Mouse (Mus musculus) limb, embryonic 10.5 days (tissue): ENCODE measurements around the gene Cdc6. TPM values are rescaled to one million over a fixed set of nuclear protein-coding genes. Genes with fewer than 3 reads are reported as not detected.
A peak's percentile ranks its signal among the peaks of the same experiment; 100 is the strongest.
"Not testable (repeated sequence)": the region's sequence is repeated elsewhere in the genome, so short reads cannot be mapped to it uniquely, and the experiment has no call there.

Source experiments
- DNase-seq: peaks from one replicate; pipeline ENCODE4 v3.0.0-alpha.2; 2017; ENCODE audit warnings: low spot score
- H3K27ac ChIP-seq: fragments of 300-500 bp; sonication (generic); 2 replicates; pipeline ENCODE4 v1.5.1; 2016; ENCODE audit warnings: mild to moderate bottlenecking
- H3K27me3 ChIP-seq: fragments of 300-500 bp; sonication (generic); 2 replicates; pipeline ENCODE4 v1.6.1; 2016; ENCODE audit warnings: low read depth, mild to moderate bottlenecking; ENCODE audit not compliant: poor library complexity, severe bottlenecking
- H3K36me3 ChIP-seq: fragments of 300-500 bp; sonication (generic); 2 replicates; pipeline ENCODE4 v1.6.1; 2016; ENCODE audit warnings: mild to moderate bottlenecking, moderate library complexity
- H3K4me1 ChIP-seq: fragments of 300-500 bp; sonication (generic); 2 replicates; pipeline ENCODE4 v1.6.1; 2016
- H3K4me3 ChIP-seq: fragments of 300-500 bp; sonication (generic); 2 replicates; pipeline ENCODE4 v1.5.1; 2016; ENCODE audit warnings: mild to moderate bottlenecking, moderate library complexity
- H3K9me3 ChIP-seq: fragments of 300-500 bp; sonication (generic); replicated peaks from 2 replicates; pipeline ENCODE4 v1.6.1; 2016; ENCODE audit warnings: mild to moderate bottlenecking
- WGBS: fragments of 180-500 bp; shearing (Covaris S2); methylation state at CpG from one replicate; pipeline ENCODE4 v1.1.7; 2016; 5-methylcytosine and 5-hydroxymethylcytosine counted together
- polyA plus RNA-seq: library from polyadenylated mRNA; unstranded; fragments of >200 nt; fragmentation: Nextera tagmentation; extraction: Ambion mirVana; gene quantifications from 2 replicates; pipeline ENCODE4 v1.2.1, GENCODE M21; 2016

Cdc6 gene
- polyA plus RNA-seq, 1 experiment from 2014 or later = 69.9 TPM

DNA sequence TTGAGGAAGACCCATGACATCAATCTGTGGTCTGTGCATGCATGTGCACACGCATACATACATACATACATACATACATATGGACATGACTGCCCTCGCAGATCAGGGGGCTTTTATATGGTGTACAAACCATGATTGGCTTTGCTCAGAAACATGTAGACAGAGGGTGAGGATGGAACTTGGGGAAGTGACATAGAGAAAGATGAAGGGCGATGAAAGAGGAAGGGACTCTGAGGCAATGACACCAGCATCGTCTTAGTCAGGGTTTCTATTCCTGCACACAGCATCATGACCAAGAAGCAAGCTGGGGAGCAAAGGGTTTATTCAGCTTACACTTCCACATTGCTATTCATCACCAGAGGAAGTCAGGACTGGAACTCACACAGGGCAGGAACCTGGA is 18.5 kb upstream of the Cdc6 start:
- H3K9me3 ChIP-seq = no peaks in the 10 kb centered on the region
- no peaks in the 10 kb centered on the region for H3K27me3 ChIP-seq
- DNase-seq = no peak
- H3K27ac ChIP-seq = no peak overlapping the region
- WGBS = 94% methylated on average over 4 of the region's 4 CpGs
- H3K4me1 ChIP-seq = peaks cover 9% of the 10 kb centered on the region
- H3K4me3 ChIP-seq = no peak overlapping the region
- H3K36me3 ChIP-seq = peaks cover 100% of the 10 kb centered on the region

DNA sequence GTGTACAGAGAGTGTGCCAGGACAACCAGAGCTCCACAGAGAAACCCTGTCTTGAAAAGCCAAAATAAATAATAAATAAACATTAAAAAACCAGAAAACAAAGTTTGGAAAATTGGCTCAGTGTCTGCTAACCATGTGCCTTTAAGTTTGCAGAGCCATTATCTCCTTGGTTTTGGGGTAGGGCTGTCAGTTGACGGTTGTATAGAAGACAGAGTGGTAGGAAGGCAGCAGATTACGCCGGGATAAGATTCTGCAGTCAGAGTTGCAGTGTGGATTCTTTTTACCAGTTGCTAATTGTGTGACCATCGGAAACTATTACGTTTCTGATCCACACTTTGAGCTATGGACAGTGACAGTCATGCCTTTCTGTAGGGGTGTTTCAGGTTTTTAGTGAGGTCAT is 17.6 kb upstream of the Cdc6 start:
- no peaks in the 10 kb centered on the region for H3K9me3 ChIP-seq
- H3K36me3 ChIP-seq = peaks cover 99% of the 10 kb centered on the region
- H3K27me3 ChIP-seq = no peaks in the 10 kb centered on the region
- no peak overlapping the region for H3K27ac ChIP-seq
- 91% methylated on average over 5 of the region's 5 CpGs for WGBS
- peaks cover 9% of the 10 kb centered on the region for H3K4me1 ChIP-seq
- no peak overlapping the region for H3K4me3 ChIP-seq
- no peak for DNase-seq

DNA sequence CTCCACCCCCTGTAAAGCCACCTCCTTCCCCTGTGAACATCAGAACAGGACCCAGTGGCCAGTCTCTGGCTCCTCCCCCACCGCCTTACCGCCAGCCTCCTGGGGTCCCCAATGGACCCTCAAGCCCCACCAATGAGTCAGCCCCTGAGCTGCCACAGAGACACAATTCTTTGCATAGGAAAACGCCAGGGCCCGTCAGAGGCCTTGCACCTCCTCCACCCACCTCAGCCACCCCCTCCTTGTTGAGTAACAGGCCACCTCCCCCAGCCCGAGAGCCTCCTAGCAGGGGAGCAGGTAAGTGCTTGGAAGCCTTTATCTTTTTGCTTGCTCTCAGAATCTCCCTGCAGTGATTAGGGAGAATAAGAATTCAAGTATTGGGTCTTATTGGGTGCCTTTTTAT is 15.2 kb upstream of the Cdc6 start:
- peaks cover 99% of the 10 kb centered on the region for H3K36me3 ChIP-seq
- DNase-seq = no peak
- peaks cover 9% of the 10 kb centered on the region for H3K4me1 ChIP-seq
- H3K27ac ChIP-seq = peak overlapping the region; percentile 57; the same call in 1 of the 2 replicates
- H3K27me3 ChIP-seq = no peaks in the 10 kb centered on the region
- H3K9me3 ChIP-seq = no peaks in the 10 kb centered on the region
- WGBS = 64% methylated on average over 5 of the region's 5 CpGs
- H3K4me3 ChIP-seq = no peak overlapping the region

DNA sequence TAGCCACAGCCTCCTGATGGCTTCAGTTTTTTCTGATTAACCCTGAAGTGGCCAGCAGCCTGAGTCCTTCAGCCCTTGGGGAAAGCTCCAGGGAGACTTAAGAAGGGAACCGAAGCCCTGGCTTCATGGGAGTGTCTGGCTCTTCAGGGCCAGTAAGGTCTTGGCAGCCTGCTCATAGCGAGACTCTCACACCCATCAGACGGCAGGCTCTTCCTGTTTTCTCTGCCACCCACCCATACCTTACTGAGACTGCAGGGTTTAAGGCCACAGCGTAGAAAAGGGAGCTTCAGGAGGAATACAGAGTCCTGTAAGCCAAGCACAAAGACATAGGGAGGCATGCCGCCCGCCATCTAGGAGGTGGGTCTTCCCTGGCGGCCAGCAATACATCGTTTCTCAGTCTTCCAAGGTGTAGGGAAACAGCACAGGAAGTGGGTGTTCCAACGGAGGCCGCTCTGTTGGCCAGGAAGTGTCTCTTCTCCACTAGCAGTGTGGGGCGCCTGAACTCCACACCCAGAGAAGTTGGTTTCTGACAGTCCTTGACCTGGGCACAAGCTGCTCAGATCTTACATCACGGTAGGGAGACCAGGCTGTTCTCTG is 7.0 kb upstream of the Cdc6 start:
- WGBS = 82% methylated on average over 12 of the region's 12 CpGs
- Histone ChIP-seq H3K27ac (no peak overlapping the region), H3K4me3 (no peak overlapping the region), H3K4me1 (peaks cover 24% of the 10 kb centered on the region), H3K27me3 (no peaks in the 10 kb centered on the region), H3K36me3 (peaks cover 87% of the 10 kb centered on the region), H3K9me3 (no peaks in the 10 kb centered on the region)
- DNase-seq = no peak

DNA sequence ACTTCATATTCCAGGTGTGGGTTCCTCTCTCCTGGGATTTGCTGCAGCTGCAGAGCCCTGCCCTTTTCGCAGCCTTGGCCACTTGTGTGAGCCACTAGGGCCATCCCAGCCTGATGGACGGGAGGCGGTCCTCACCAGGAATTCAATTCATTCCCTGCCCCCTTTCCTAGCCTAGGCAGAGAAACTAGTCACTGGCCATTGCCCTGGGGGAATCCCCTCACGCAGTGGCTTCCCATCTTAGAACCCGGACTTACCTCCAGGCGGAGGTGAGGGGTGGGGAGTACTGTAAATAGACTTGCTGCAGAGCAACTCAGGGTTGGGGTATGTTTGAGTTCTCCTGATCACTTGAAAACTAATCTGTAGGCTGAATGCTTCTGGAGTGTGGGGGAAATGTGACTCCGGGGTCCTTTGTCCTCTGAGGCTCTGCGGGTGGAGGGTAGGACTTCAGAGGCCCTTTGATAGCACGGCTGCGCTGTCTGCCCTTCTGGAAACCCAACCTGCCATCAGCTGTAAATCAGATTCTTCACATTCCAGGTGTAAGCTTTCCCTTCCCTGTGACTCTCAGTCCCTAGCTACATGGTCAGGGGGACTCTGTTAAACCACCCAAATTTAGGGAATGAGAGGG is 4.9 kb upstream of the Cdc6 start:
- Histone ChIP-seq H3K4me3 (peak overlapping the region; percentile 23; the same call in 1 of the 2 replicates), H3K4me1 (peaks cover 24% of the 10 kb centered on the region), H3K27me3 (no peaks in the 10 kb centered on the region), H3K9me3 (no peaks in the 10 kb centered on the region), H3K27ac (peak overlapping the region; percentile 76), H3K36me3 (peaks cover 66% of the 10 kb centered on the region)
- 4% methylated on average over 10 of the region's 10 CpGs for WGBS
- peak; percentile 46 for DNase-seq

DNA sequence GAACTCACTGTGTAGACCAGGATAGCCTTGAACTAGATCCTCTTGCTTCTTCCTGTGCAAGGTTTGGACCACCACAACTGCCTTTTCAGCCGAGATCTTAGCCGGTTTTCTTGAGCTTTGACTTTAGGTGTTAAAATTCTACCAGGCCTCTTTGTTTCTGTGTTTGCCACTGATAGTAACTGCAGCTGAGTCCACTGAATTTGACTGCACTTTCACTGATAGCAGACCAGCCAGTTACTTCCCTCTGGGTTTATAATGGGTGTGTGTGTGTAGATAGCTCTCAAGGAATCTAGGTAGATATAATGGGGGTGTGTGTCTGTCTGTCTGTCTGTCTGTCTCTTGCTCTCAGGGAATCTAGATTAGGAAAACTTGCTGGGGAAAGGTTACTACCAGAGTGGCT is 3.0 kb upstream of the Cdc6 start:
- DNase-seq = no peak
- peaks cover 42% of the 10 kb centered on the region for H3K4me1 ChIP-seq
- no peak overlapping the region for H3K4me3 ChIP-seq
- no peaks in the 10 kb centered on the region for H3K9me3 ChIP-seq
- H3K27ac ChIP-seq = peak overlapping the region; percentile 56
- no peaks in the 10 kb centered on the region for H3K27me3 ChIP-seq
- H3K36me3 ChIP-seq = peaks cover 60% of the 10 kb centered on the region
- WGBS = 96% methylated on average over 2 of the region's 2 CpGs

DNA sequence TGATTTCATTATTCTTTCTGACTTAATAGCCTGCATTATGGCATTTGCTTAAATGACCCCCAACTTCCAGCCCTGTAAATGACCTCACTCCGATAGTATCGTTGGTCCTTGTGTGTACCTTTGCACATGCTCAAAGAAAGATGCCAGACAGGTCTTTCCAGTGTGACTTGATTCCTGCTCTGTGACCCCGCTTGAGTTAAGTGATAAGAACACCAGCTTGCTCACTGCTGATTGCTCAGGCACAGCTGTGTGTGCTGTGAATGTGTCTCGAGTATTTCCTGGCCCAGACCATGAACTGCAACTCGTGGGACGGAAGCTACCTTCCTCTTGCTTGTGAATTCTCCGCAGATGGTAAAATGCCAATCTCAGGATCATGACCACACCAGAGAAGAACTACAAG is 2.6 kb upstream of the Cdc6 start:
- no peaks in the 10 kb centered on the region for H3K9me3 ChIP-seq
- H3K4me3 ChIP-seq = no peak overlapping the region
- no peaks in the 10 kb centered on the region for H3K27me3 ChIP-seq
- WGBS = 73% methylated on average over 7 of the region's 7 CpGs
- peaks cover 46% of the 10 kb centered on the region for H3K4me1 ChIP-seq
- DNase-seq = no peak
- peaks cover 60% of the 10 kb centered on the region for H3K36me3 ChIP-seq
- H3K27ac ChIP-seq = no peak overlapping the region

DNA sequence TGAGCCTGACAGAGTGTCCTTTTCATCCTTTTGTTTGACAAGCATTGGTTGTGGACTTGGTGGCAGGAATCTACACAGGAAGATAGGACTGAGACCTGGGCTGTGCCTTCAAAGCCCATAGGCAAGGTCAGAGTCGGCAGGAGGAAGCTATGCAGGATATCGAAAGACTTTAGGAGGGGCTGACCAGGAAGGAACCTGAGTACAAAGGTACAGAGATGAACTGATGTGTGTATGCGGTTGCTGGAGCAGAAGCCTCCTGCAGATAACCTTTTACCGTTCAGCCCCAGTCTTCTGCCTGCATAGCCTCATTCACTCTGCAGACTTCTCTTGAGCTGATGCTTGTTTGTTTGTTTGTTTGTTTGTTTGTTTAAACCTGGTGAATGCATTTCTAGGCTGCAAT is 2.0 kb upstream of the Cdc6 start:
- no peak overlapping the region for H3K27ac ChIP-seq
- 85% methylated on average over 4 of the region's 4 CpGs for WGBS
- H3K36me3 ChIP-seq = peaks cover 60% of the 10 kb centered on the region
- H3K4me3 ChIP-seq = no peak overlapping the region
- no peaks in the 10 kb centered on the region for H3K9me3 ChIP-seq
- no peak for DNase-seq
- H3K27me3 ChIP-seq = no peaks in the 10 kb centered on the region
- peaks cover 46% of the 10 kb centered on the region for H3K4me1 ChIP-seq

DNA sequence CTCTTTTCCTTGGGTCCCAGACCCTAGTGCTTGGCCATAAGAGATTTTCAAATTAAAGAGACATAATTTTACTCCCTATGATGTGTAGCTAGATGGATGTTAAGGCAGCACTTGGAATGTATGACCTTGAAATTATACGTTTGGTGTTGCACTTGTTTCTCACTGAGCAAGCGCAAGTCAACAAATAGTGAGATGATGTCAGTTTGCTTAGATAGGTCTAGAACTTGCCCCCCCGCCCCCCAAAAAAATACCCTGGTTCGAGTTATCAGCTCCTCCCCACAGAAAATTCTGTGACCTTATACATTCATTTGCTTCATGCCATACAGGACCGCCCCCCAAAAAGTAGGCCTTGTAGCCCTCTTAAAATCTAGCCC is 551 bp upstream of the Cdc6 start:
- DNase-seq = no peak
- Histone ChIP-seq H3K27ac (peak overlapping the region; percentile 73; the same call in 1 of the 2 replicates), H3K27me3 (no peaks in the 10 kb centered on the region), H3K36me3 (peaks cover 61% of the 10 kb centered on the region), H3K4me3 (peak overlapping the region; percentile 77), H3K4me1 (peaks cover 49% of the 10 kb centered on the region), H3K9me3 (no peaks in the 10 kb centered on the region)
- WGBS = 63% methylated on average over 5 of the region's 5 CpGs

DNA sequence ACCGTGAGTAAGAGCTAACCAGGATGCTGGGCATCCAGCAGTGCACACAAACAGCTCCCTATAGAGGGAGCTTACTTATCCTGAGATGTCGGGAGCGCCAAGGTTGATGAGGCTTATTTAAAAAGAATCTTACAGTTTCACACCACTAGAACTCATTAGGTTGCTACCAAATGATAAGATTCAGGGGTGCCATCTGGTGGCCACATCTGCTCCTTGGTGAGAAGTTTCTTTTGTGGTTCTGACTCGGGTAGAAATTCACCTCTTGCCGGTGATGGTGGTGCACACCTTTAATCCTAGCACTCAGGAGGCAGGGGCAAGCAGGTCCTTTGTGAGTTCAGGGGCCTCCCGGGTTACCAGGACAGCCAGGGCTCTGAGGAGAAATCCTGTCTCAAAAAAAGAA is 2.1 kb downstream of the Cdc6 start:
- Histone ChIP-seq H3K27me3 (no peaks in the 10 kb centered on the region), H3K36me3 (peaks cover 67% of the 10 kb centered on the region), H3K27ac (peak overlapping the region; percentile 30; the same call in 1 of the 2 replicates), H3K4me1 (peaks cover 34% of the 10 kb centered on the region), H3K9me3 (no peaks in the 10 kb centered on the region), H3K4me3 (peak overlapping the region; percentile 77)
- peak; percentile 55 for DNase-seq
- 68% methylated on average over 6 of the region's 6 CpGs for WGBS

DNA sequence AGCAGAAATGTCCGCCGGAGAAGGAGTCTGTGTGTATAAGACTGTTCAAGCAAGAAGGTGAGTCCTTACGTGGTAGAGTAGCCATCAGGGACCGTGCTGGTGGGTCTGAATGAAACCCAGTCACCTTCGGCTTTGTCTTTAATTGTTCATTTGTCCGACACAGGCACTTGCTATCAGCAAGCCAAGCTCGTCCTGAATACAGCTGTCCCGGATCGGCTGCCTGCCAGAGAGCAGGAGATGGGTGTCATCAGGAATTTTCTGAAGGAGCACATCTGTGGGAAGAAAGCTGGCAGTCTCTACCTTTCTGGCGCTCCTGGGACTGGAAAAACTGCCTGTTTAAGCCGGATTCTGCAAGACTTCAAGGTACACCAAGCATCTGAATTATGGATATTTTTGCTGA is 2.8 kb downstream of the Cdc6 start:
- H3K4me3 ChIP-seq = no peak overlapping the region
- no peak for DNase-seq
- peaks cover 34% of the 10 kb centered on the region for H3K4me1 ChIP-seq
- no peaks in the 10 kb centered on the region for H3K27me3 ChIP-seq
- H3K9me3 ChIP-seq = no peaks in the 10 kb centered on the region
- 93% methylated on average over 11 of the region's 11 CpGs for WGBS
- no peak overlapping the region for H3K27ac ChIP-seq
- peaks cover 71% of the 10 kb centered on the region for H3K36me3 ChIP-seq

DNA sequence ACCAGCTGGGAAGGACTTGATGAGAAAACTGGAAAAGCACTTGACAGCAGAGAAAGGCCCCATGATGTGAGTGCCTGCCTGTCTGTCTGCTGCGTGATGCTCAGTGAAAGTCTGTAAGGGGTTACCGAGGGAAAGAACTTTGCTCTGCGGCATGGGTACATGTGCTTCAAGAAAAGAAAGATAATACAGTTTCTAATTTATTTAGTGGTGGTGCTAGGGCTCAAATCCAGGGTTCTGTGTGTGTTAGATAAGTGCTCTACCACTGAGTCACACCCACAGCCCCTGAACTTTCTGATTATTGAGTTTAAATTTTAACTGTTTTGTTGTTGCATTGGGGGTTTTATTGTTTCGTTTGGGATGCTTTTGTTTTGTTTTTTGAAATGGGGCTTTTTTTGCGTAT is 3.9 kb downstream of the Cdc6 start:
- no peaks in the 10 kb centered on the region for H3K9me3 ChIP-seq
- H3K4me1 ChIP-seq = peaks cover 34% of the 10 kb centered on the region
- H3K27me3 ChIP-seq = no peaks in the 10 kb centered on the region
- 90% methylated on average over 5 of the region's 5 CpGs for WGBS
- no peak overlapping the region for H3K27ac ChIP-seq
- no peak for DNase-seq
- H3K4me3 ChIP-seq = no peak overlapping the region
- peaks cover 80% of the 10 kb centered on the region for H3K36me3 ChIP-seq

DNA sequence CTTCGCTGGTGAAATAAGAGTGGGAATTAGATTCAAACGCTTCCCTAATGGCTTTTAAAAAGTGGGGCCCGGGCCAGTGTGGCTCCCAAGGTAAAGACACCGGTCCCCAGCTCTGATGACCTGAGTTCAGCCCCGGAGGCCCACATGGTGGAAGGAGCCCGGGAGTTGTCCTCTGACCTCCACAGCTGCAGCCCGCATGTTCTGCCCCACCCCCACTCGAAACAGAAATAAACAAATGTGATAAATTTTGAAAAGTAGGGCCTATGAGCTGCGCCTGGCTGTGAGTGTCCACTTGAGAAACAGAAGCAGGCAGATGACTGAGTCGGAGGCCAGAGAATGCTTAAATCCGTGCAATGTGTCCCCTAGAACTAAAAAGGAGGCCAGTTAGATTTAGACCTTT is 6.6 kb downstream of the Cdc6 start:
- H3K27ac ChIP-seq = no peak overlapping the region
- H3K9me3 ChIP-seq = no peaks in the 10 kb centered on the region
- no peaks in the 10 kb centered on the region for H3K27me3 ChIP-seq
- peaks cover 42% of the 10 kb centered on the region for H3K4me1 ChIP-seq
- 71% methylated on average over 11 of the region's 11 CpGs for WGBS
- no peak for DNase-seq
- H3K4me3 ChIP-seq = no peak overlapping the region
- peaks cover 100% of the 10 kb centered on the region for H3K36me3 ChIP-seq

DNA sequence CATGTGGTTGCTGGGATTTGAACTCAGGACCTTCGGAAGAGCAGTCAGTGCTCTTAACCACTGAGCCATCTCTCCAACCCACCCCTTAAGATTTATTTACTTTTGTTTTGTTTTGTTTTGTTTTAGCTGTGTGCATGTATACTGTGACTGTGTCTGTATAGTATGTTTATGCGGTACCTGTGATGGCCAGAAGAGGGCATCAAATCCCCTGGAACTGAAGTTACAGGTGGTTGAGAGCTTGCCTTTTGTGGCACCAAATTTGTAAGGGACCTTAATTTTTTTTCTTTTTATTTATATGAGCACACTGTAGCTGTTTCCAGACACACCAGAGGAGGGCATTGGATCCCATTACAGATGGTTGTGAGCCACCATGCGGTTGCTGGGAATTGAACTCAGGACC is 8.8 kb downstream of the Cdc6 start:
- Histone ChIP-seq H3K36me3 (peaks cover 100% of the 10 kb centered on the region), H3K4me1 (peaks cover 32% of the 10 kb centered on the region)
- not testable (repeated sequence) for H3K27me3 ChIP-seq, H3K27ac ChIP-seq, DNase-seq, H3K9me3 ChIP-seq, H3K4me3 ChIP-seq
- 97% methylated on average over 3 of the region's 3 CpGs for WGBS
